Mouse (Mus musculus): Measurements from ENCODE around the gene Tbx2. TPM values are rescaled to one million over a fixed set of nuclear protein-coding genes. Genes with fewer than 3 reads are reported as not detected.

The Tbx2 gene
- total and polyA plus RNA-seq, 3 experiments: 0.17 TPM; not detected in 2

- DNase-seq (ENCODE audit: extremely low read depth): peak; percentile 93
- no peak overlapping the region for H3K9ac ChIP-seq (ENCODE audit: insufficient read depth, low read depth)
- H3K79me2 ChIP-seq (replicated peaks; ENCODE audit: control insufficient read depth, extremely low read depth, insufficient read depth, poor library complexity, severe bottlenecking): no peaks in the 10 kb centered on the region
- peaks cover 6 to 12% of the 10 kb centered on the region in 2 experiments for H3K4me1 ChIP-seq (ENCODE audit: control insufficient read depth in 1 of 2, insufficient read depth in 2 of 2)
- no peaks in the 10 kb centered on the region for H3K36me3 ChIP-seq (replicated peaks in 1 of 2; ENCODE audit: control insufficient read depth in 1 of 2, insufficient read depth in 1 of 2, low read length in 1 of 2)
- no peak overlapping the region for H3K27ac ChIP-seq (ENCODE audit: insufficient read depth, low read depth)
- no peaks in the 10 kb centered on the region for H3K9me3 ChIP-seq (replicated peaks; ENCODE audit: low read length)
- TF ChIP-seq TBP (conservative IDR thresholded peaks at IDR 0.05; ENCODE audit: low read depth, low read length) (0 out of 2 replicates have a peak, but pooled peaks have one; percentile 46), MEF2A (IDR thresholded peaks at IDR 0.05; ENCODE audit: borderline replicate concordance, low read depth, low read length) (peak; percentile 32; the same call in 1 of the 2 replicates), PAX5 (IDR thresholded peaks at IDR 0.05; ENCODE audit: low read length) (no peak), CTCF (conservative IDR thresholded peaks at IDR 0.05 in 1 of 2, IDR thresholded peaks at IDR 0.05 in 1 of 2; ENCODE audit: low read depth in 2 of 2, low read length in 2 of 2) (peak; percentile 87 to 98), JUN (IDR thresholded peaks at IDR 0.05; ENCODE audit: insufficient read depth, low read depth, low read length) (no peak), SMC3 (IDR thresholded peaks at IDR 0.05; ENCODE audit: low read depth, low read length) (peak; percentile 98), IRF4 (IDR thresholded peaks at IDR 0.05; ENCODE audit: low read depth, low read length) (peak; percentile 47; the same call in 1 of the 2 replicates), RAD21 (IDR thresholded peaks at IDR 0.05; ENCODE audit: low read depth, low read length) (peak; percentile 99), ZMIZ1 (IDR thresholded peaks at IDR 0.05; ENCODE audit: low read depth, low read length) (no peak), ZC3H11A (IDR thresholded peaks at IDR 0.05; ENCODE audit: low read depth, low read length) (peak; percentile 91), NELFE (IDR thresholded peaks at IDR 0.05; ENCODE audit: low read depth, low read length) (peak; percentile 37; the same call in 1 of the 2 replicates), BHLHE40 (IDR thresholded peaks at IDR 0.05; ENCODE audit: low read depth, low read length) (peak; percentile 46; the same call in 1 of the 2 replicates), NRF1 (IDR thresholded peaks at IDR 0.05; ENCODE audit: low read depth, low read length) (peak; percentile 78), MXI1 (IDR thresholded peaks at IDR 0.05; ENCODE audit: low read depth, low read length) (0 out of 2 replicates have a peak, but pooled peaks have one; percentile 24), UBTF (IDR thresholded peaks at IDR 0.05; ENCODE audit: low read depth, low read length) (0 out of 2 replicates have a peak, but pooled peaks have one; percentile 44)
- H3K4me3 ChIP-seq (replicated peaks in 1 of 3; ENCODE audit: low read depth in 2 of 3, low read length in 2 of 3, poor library complexity in 1 of 3): no peak overlapping the region
- dilution Hi-C loops (cut with MboI; ENCODE audit: extremely low pct_ligation_motif_present, extremely low pct_unique_long_range_greater_than_20kb, low sequenced_read_pairs): no loop called here
- peak overlapping the region; percentile 22; the same call in 1 of the 2 replicates for H3K4me2 ChIP-seq (ENCODE audit: insufficient read depth, low read depth, poor library complexity, severe bottlenecking)
- H3K27me3 ChIP-seq (replicated peaks): peaks cover 31% of the 10 kb centered on the region
- in situ Hi-C loops (cut with MboI; ENCODE audit: low pct_ligation_motif_present, low pct_unique_long_range_greater_than_20kb, low sequenced_read_pairs): loop anchor here (5.0 kb wide), 1 partner anchor 123 kb away; no protein-coding TSS in a partner anchor
Observed at GRCm38 (mm10) chr11:85849037-85849436, 16.7 kb downstream of the Tbx2 start.

- Histone ChIP-seq H3K36me3 (replicated peaks in 1 of 2; ENCODE audit: control insufficient read depth in 1 of 2, insufficient read depth in 1 of 2, low read length in 1 of 2) (no peaks in the 10 kb centered on the region), H3K9ac (ENCODE audit: insufficient read depth, low read depth) (no peak within 1 kb of the TSS), H3K27me3 (replicated peaks) (peaks cover 20% of the 10 kb centered on the region), H3K79me2 (replicated peaks; ENCODE audit: control insufficient read depth, extremely low read depth, insufficient read depth, poor library complexity, severe bottlenecking) (no peaks in the 10 kb centered on the region), H3K4me3 (replicated peaks in 1 of 3; ENCODE audit: low read depth in 2 of 3, low read length in 2 of 3, poor library complexity in 1 of 3) (no peak within 1 kb of the TSS), H3K9me3 (replicated peaks; ENCODE audit: low read length) (no peaks in the 10 kb centered on the region), H3K4me2 (ENCODE audit: insufficient read depth, low read depth, poor library complexity, severe bottlenecking) (peak within 1 kb of the TSS; percentile 22; the same call in 1 of the 2 replicates), H3K4me1 (ENCODE audit: control insufficient read depth in 1 of 2, insufficient read depth in 2 of 2) (peaks cover 6 to 12% of the 10 kb centered on the region in 2 experiments), H3K27ac (ENCODE audit: insufficient read depth, low read depth) (no peak within 1 kb of the TSS)
- TF ChIP-seq ZKSCAN1 (IDR thresholded peaks at IDR 0.05; ENCODE audit: borderline replicate concordance, low read depth, low read length): no peak
- no peak for TF ChIP-seq TBP (conservative IDR thresholded peaks at IDR 0.05; ENCODE audit: low read depth, low read length)
- TF ChIP-seq MAZ (IDR thresholded peaks at IDR 0.05; ENCODE audit: low read depth, low read length): no peak
- no peak for TF ChIP-seq JUN (IDR thresholded peaks at IDR 0.05; ENCODE audit: insufficient read depth, low read depth, low read length)
- no peak for TF ChIP-seq SIN3A (IDR thresholded peaks at IDR 0.05; ENCODE audit: low read length)
- no peak for TF ChIP-seq MXI1 (IDR thresholded peaks at IDR 0.05; ENCODE audit: low read depth, low read length)
- no peak for TF ChIP-seq EP300 (IDR thresholded peaks at IDR 0.05; ENCODE audit: low read length)
- TF ChIP-seq MAX (IDR thresholded peaks at IDR 0.05; ENCODE audit: low read length): no peak
- no peak for TF ChIP-seq JUND (conservative IDR thresholded peaks at IDR 0.05; ENCODE audit: low read depth, low read length)
- TF ChIP-seq CHD1 (IDR thresholded peaks at IDR 0.05; ENCODE audit: low read depth, low read length): no peak
- no peak for TF ChIP-seq MAFK (IDR thresholded peaks at IDR 0.05; ENCODE audit: insufficient replicate concordance, low read length)
- no peak for TF ChIP-seq NELFE (IDR thresholded peaks at IDR 0.05; ENCODE audit: low read depth, low read length)
- TF ChIP-seq IRF4 (IDR thresholded peaks at IDR 0.05; ENCODE audit: low read depth, low read length): no peak
- TF ChIP-seq E2F4 (IDR thresholded peaks at IDR 0.05; ENCODE audit: insufficient replicate concordance, low read depth, low read length): no peak
- TF ChIP-seq CHD2 (IDR thresholded peaks at IDR 0.05; ENCODE audit: low read length): no peak
- TF ChIP-seq RAD21 (IDR thresholded peaks at IDR 0.05; ENCODE audit: low read depth, low read length): no peak
- no peak for TF ChIP-seq TCF12 (IDR thresholded peaks at IDR 0.05; ENCODE audit: low read depth, low read length)
- no peak for TF ChIP-seq ZC3H11A (IDR thresholded peaks at IDR 0.05; ENCODE audit: low read depth, low read length)
- TF ChIP-seq BHLHE40 (IDR thresholded peaks at IDR 0.05; ENCODE audit: low read depth, low read length): no peak
- dilution Hi-C loops (cut with MboI; ENCODE audit: extremely low pct_ligation_motif_present, extremely low pct_unique_long_range_greater_than_20kb, low sequenced_read_pairs): no loop called here
- DNase-seq (ENCODE audit: extremely low read depth): no peak
- in situ Hi-C loops (cut with MboI; ENCODE audit: low pct_ligation_motif_present, low pct_unique_long_range_greater_than_20kb, low sequenced_read_pairs): loop anchor here (10.0 kb wide), 1 partner anchor 315 kb away; no protein-coding TSS in a partner anchor
Observed at GRCm38 (mm10) chr11:85850233-85850632, 17.9 kb downstream of the Tbx2 start, which contains the start of gene Gm11444. Gene Gm11444, minus strand, starts transcription at chr11:85850333.
